Mouse (Mus musculus): ENCODE results near the gene Tsnax.

Gene Tsnax

DNA sequence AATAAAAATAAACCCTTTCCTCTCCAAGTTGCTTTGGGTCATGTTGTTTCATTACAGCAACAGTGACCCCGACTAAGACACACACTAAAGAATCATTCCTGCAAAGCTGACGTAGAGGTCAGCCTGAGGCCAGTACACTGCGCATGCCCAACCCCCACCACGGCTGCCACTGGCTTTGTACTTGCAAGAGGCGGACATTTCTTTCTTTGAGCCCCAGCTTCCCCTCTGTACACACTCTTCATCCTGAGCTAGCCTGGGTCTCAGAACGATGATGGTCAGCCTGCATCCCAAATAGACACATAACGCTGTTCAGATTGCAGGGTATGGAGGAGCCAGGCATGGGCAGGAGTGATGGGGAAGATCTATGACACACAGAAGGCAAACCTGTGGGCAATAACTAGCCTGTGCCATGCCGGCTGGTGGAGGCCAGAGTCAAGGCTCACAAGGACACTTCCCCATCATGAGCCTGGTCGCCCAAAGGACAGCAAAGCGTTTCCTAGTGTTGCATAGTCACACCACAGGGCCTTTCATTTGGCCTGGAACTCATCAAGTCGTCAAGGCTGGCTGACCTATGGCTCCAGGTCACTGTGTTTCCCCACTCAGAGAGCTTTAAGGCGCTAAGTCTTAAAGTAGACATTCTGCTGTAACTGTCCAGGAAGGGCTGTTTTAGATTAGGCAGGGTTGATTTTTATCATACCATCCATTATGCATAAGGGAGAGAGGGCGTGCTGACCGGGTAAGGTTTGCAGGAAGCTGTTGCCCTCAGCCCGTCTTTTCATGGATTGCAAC is 28.0 kb downstream of the Tsnax start:
- in situ Hi-C loops (cut with MboI; ENCODE audit: low pct_unique_long_range_greater_than_20kb in 1 of 2, low sequenced_read_pairs in 2 of 2, unreplicated experiment in 1 of 2): no loop called here

GRCm38 (mm10) chr8:125041496-125041895 is 28.7 kb downstream of the Tsnax start:
- in situ Hi-C loops (cut with MboI; ENCODE audit: low pct_unique_long_range_greater_than_20kb in 1 of 2, low sequenced_read_pairs in 2 of 2, unreplicated experiment in 1 of 2): no loop called here

GRCm38 (mm10) chr8:125043394-125043793 is 30.6 kb downstream of the Tsnax start:
- in situ Hi-C loops (cut with MboI; ENCODE audit: low pct_unique_long_range_greater_than_20kb in 1 of 2, low sequenced_read_pairs in 2 of 2, unreplicated experiment in 1 of 2): no loop called here

DNA sequence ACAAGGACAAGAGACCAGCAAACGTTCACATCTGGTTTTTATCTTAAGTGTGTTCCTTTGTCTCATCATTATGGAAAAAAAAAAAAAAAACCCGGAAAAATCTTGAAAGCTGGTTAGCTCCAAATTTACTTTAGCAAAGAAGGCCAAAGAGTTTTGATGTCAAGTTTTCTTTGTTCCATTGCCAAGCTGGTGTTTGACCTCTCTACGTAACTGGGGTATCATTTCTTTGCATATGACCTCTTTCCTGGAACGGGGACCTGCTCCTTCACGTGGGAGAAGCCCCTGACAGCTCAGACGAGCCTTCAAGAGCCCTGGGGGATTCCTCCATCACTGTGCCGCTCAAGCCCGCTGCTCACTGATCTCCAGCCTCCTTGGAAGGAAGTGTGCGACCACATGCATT is 31.1 kb downstream of the Tsnax start:
- in situ Hi-C loops (cut with MboI; ENCODE audit: low pct_unique_long_range_greater_than_20kb in 1 of 2, low sequenced_read_pairs in 2 of 2, unreplicated experiment in 1 of 2): no loop called here

DNA sequence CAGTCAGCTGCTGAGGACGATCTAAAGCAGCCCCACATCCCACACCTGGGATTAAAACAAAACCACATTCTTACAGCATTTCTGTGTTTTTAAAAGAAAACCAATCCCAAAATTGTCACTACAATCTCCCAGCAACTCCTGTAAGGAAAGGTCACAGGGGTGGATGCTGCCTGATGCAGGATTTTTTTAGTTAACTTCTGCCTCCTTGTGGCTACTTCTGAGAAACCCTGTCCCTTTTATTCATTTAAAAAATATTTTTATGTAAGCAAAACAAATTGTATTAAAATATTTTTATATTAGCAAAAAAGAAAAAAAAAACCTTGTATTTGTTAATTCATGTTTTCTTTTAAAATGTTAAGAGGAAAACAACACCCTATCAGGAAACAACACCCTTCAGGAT is 33.0 kb downstream of the Tsnax start:
- in situ Hi-C loops (cut with MboI; ENCODE audit: low pct_unique_long_range_greater_than_20kb in 1 of 2, low sequenced_read_pairs in 2 of 2, unreplicated experiment in 1 of 2): no loop called here

DNA sequence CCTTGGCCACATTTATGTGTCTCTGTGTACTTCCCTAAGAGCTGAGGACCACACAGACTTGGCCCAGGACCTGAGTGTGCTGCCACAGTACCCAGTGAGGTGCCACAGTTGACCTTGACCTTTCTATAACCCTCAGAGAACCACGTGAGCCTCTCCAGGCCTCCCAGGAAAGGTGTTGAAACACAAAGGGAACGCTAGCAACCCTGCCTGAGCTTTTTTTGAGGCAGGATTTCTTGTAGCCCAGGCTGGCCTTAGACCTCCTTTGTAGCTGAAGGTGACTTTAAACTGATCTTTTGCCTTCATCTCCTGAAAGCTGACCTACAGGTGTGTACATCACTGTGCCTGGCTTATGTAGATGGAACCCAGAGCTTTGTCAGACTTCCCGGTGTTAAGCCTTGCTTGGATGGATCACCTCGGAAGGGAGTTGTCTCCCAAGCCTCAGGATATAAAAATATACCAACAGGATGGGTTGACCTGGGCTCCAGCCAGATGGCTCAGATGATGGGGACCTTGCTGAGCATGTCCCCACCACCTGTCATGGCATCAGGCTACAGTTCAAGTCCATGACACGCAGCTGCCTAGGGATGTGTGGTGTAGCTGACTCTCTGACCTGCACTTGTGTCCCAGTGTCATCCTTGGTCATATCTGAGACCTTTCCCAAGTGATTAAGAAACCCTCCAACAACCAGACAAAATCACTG is 36.4 kb downstream of the Tsnax start:
- in situ Hi-C loops (cut with MboI; ENCODE audit: low pct_unique_long_range_greater_than_20kb in 1 of 2, low sequenced_read_pairs in 2 of 2, unreplicated experiment in 1 of 2): no loop called here

DNA sequence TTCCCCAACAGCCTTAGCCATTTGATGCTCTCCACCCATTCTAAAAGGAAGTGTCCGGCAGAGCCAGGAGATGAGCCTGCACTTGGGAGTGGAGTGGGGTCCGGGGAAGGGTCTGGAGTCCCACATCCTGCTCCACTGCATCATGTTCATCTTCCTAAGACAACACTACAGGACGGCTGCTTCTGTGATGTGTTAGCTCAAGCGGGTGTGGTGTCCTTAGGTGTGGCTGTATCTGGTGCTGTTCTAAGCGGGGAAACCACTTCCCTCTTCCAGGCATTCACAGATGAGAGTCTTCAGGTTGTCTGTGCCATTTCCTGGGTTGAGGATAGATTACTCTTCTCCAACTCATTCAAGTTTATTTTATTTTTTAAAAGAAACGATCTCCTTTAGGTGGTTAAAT is 37.0 kb downstream of the Tsnax start:
- in situ Hi-C loops (cut with MboI; ENCODE audit: low pct_unique_long_range_greater_than_20kb in 1 of 2, low sequenced_read_pairs in 2 of 2, unreplicated experiment in 1 of 2): no loop called here

- in situ Hi-C loops (cut with MboI; ENCODE audit: low pct_unique_long_range_greater_than_20kb in 1 of 2, low sequenced_read_pairs in 2 of 2, unreplicated experiment in 1 of 2): no loop called here
These were observed 39.2 kb downstream of the Tsnax start for GRCm38 (mm10) chr8:125052026-125052425.

DNA sequence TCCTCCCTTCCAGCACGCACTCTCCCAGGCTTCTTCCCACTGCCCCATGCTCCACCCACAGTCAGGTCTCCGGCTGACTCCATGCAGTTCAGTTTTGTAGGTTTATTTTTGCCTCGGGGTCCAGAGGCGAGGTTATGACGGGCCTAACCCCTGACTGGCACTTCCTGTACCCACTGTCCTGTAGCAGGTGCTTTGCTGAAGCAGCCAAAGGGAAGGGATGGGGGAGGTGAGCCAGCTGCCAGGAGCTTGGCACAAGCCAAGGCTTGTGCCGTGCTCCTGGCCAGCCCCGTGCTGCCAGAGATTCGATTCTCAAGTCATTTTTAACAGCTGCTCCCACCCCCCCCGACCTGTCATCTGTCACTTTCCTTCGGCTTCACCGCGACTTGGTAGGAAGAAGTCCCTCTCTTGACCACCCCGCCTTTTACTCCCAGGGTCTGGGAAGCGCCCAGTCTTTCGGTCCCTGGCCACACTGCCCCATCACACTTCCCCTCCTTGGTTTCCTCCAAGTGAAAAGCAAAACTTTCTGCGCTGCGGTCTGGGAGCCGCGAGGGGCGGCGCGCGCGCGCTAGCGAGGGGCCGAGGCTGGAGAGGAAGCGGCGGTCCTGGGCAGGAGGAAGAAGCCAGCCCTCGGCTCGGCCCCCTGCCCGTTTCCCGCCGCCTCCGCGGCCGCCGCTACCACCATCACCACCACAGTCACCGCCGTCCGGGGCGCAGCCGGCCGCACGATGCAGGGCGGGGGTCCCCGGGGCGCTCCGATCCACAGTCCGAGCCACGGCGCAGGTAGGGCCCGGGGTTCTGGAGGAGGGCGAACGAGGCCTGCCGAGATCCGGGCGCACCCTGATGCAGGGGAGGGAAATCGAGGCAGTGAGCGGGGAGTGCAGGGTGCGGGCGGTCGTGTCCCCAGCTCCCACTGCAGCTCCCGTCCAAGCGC is 41.0 kb downstream of the Tsnax start, which contains the start of gene Disc1:
Gene Disc1, plus strand, starts transcription at position 691 of the 931 bp plus-strand sequence.
- in situ Hi-C loops (cut with MboI; ENCODE audit: low pct_unique_long_range_greater_than_20kb in 1 of 2, low sequenced_read_pairs in 2 of 2, unreplicated experiment in 1 of 2): no loop called here

DNA sequence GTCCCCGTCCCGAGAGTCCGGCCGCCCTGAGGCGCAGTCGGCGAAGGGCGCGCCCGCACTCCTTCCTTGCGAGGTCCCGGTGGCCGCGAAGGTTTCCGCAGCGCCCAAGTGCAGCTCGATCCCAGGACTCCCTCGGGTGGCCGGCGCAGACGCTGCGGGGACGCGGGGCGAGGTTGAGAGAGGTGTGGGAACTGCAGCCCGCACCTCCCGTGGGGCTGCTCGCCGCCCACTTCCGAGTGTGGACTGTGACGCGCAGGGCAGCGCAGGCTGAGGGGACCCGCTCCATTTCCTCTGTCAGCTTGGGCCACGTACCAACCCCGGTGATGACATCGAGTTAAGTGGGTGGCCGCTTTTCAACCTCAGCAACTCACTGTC is 41.6 kb downstream of the Tsnax start:
- in situ Hi-C loops (cut with MboI; ENCODE audit: low pct_unique_long_range_greater_than_20kb in 1 of 2, low sequenced_read_pairs in 2 of 2, unreplicated experiment in 1 of 2): no loop called here

GRCm38 (mm10) chr8:125060904-125061303 is 48.1 kb downstream of the Tsnax start:
- in situ Hi-C loops (cut with MboI; ENCODE audit: low pct_unique_long_range_greater_than_20kb in 1 of 2, low sequenced_read_pairs in 2 of 2, unreplicated experiment in 1 of 2): no loop called here

- in situ Hi-C loops (cut with MboI; ENCODE audit: low pct_unique_long_range_greater_than_20kb in 1 of 2, low sequenced_read_pairs in 2 of 2, unreplicated experiment in 1 of 2): no loop called here
These were observed 52.8 kb downstream of the Tsnax start for GRCm38 (mm10) chr8:125065596-125065995.

GRCm38 (mm10) chr8:125066913-125067595 is 54.3 kb downstream of the Tsnax start:
- in situ Hi-C loops (cut with MboI; ENCODE audit: low pct_unique_long_range_greater_than_20kb in 1 of 2, low sequenced_read_pairs in 2 of 2, unreplicated experiment in 1 of 2): no loop called here

DNA sequence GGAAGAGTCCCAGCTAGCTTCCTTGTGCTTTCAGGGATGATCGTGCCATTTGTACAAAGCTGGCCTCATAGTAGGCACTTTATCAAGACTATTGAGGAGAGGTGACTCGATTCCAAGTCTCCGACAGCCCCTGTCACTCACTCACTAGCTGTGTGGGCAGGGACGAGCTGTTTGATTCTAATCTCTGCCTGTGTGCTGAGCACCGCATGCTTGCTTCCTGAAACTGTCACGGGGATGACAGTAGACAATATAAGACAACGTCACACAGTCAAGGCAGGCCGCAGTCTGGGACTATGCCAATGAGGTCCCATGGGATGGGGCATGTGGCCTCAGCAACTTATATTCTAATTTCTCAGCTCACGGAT is 54.8 kb downstream of the Tsnax start:
- in situ Hi-C loops (cut with MboI; ENCODE audit: low pct_unique_long_range_greater_than_20kb in 1 of 2, low sequenced_read_pairs in 2 of 2, unreplicated experiment in 1 of 2): no loop called here

- in situ Hi-C loops (cut with MboI; ENCODE audit: low pct_unique_long_range_greater_than_20kb in 1 of 2, low sequenced_read_pairs in 2 of 2, unreplicated experiment in 1 of 2): no loop called here
These were observed 55.5 kb downstream of the Tsnax start for GRCm38 (mm10) chr8:125068146-125068905.

- in situ Hi-C loops (cut with MboI; ENCODE audit: low pct_unique_long_range_greater_than_20kb in 1 of 2, low sequenced_read_pairs in 2 of 2, unreplicated experiment in 1 of 2): no loop called here
These were observed 56.5 kb downstream of the Tsnax start for GRCm38 (mm10) chr8:125069304-125069703.

DNA sequence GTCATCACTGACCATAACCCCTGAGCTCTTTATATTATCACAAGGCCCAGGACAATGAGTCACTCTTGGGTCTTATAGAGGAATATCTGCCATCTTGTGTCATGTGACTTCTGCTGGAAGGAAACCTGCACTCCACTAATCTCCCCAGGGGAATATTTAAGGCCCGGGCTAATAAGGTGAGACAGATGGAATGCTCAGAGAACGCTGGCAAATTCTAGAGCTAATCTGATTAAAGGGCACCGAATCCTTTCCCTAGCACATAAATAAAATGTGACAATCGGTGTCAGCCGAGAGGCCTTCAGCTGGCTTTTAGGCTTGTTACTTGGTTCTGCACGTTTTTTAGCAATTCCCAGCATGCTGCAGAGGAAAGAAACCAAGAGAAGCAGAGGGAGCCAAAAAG is 56.9 kb downstream of the Tsnax start:
- in situ Hi-C loops (cut with MboI; ENCODE audit: low pct_unique_long_range_greater_than_20kb in 1 of 2, low sequenced_read_pairs in 2 of 2, unreplicated experiment in 1 of 2): no loop called here

DNA sequence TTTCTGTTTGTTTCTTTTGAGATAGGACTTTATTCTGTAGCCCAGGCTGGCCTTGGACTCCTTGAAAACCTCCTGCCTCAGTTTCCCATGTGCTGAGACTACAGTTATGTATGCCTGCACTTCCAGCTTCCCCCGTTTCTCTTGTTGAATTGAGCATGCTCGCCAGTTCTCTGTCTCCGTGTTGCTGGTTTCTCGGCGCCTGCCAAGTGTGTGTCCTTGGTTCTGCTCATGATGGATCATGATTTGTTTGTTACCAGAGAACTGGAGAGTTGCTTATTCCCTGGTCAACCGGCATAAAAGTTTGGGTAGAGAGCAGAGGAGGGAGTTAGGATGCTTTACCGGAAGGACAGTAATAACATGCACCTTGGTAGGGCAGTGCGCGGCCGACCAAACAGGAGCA is 61.3 kb downstream of the Tsnax start:
- in situ Hi-C loops (cut with MboI; ENCODE audit: low pct_unique_long_range_greater_than_20kb in 1 of 2, low sequenced_read_pairs in 2 of 2, unreplicated experiment in 1 of 2): no loop called here
